Mouse (Mus musculus) heart, postnatal 0 days (tissue): ENCODE measurements around the gene Zfp526.

Experiments used
- CTCF ChIP-seq: IDR thresholded peaks from 2 replicates; pipeline ENCODE4 v1.5.1; 2016; ENCODE audit warnings: antibody characterized with exemption, control low read depth, low read depth
- EP300 ChIP-seq: IDR thresholded peaks from 2 replicates; pipeline ENCODE4 v1.6.1; 2016; ENCODE audit warnings: antibody characterized with exemption, low read depth

DNA sequence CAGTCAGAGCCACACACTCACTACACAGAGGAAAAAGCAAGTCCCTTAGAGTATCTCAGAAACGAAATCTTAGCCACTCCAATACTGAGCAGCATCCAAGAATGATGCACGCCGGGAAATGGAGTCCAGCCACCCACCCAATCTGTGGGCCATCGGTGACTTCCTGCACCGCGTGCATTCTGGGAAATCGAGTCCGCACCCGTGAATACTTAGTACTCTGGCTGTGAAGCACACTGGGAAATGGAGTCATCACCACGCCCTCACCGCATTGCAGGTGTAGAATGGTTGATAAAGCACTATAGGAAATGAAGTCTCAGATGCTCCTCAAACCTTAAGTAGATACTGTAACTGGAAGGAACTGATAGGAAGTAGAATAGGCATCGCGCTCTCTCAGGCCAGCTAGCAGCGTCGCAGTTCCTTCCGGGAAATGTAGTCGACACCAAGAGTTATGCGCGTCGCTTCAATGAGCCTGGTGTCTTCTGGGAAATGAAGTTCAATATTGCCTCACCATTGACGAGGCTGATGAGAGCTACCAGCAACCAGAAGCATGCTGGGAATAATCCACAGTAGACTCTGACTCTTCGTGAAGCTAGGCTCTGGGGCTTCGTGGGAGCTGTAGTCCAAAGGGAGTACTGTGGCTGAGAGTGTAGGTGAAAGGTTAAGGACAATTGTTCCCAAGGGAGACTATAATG, 16.9 kb downstream of the Zfp526 start:
- TF ChIP-seq CTCF (no peak), EP300 (0 out of 2 replicates have a peak, but pooled peaks have one; percentile 21)
